Mouse (Mus musculus): ENCODE data around the gene Fmc1. TPM values are rescaled to one million over a fixed set of nuclear protein-coding genes. Genes with fewer than 3 reads are reported as not detected.
A peak's percentile ranks its signal among the peaks of the same experiment; 100 is the strongest.
"Not testable (repeated sequence)": the region's sequence is repeated elsewhere in the genome, so short reads cannot be mapped to it uniquely, and the experiment has no call there.

Fmc1 gene
- polyA plus RNA-seq, 1 experiment, result 110 TPM

GRCm38 (mm10) chr6:38532500-38533420 lies 542 bp upstream of the Fmc1 start:
- no peaks in the 10 kb centered on the region for H3K36me3 ChIP-seq (ENCODE audit: control insufficient read depth, insufficient read depth)
- peak overlapping the region; percentile 99 for H3K4me2 ChIP-seq (ENCODE audit: low read depth)
- no peaks in the 10 kb centered on the region for H3K79me2 ChIP-seq (ENCODE audit: control insufficient read depth, insufficient read depth)
- H3K4me3 ChIP-seq, result peak overlapping the region; percentile 83
- TF ChIP-seq TCF3 (IDR thresholded peaks at IDR 0.05; ENCODE audit: insufficient read length, low read depth) (no peak), MAX (IDR thresholded peaks at IDR 0.05; ENCODE audit: low read depth) (no peak), MYOD1 (IDR thresholded peaks at IDR 0.05; ENCODE audit: control insufficient read depth in 1 of 3, insufficient read length in 2 of 3, low read depth in 2 of 3) (no peak), SRF (IDR thresholded peaks at IDR 0.05; ENCODE audit: control insufficient read depth, insufficient read length, low read depth) (no peak), POLR2A (IDR thresholded peaks at IDR 0.05; ENCODE audit: insufficient read length, low read depth) (no peak), MYOG (IDR thresholded peaks at IDR 0.05; ENCODE audit: control insufficient read depth in 1 of 3, insufficient read depth in 1 of 3, insufficient read length in 2 of 3, low read depth in 2 of 3) (no peak), CEBPB (IDR thresholded peaks at IDR 0.05; ENCODE audit: insufficient read depth, poor library complexity, severe bottlenecking) (no peak), POLR2AphosphoS2 (IDR thresholded peaks at IDR 0.05; ENCODE audit: insufficient read length, low read depth) (no peak), USF1 (IDR thresholded peaks at IDR 0.05; ENCODE audit: low read depth) (no peak)
- no peaks in the 10 kb centered on the region for H3K27me3 ChIP-seq (ENCODE audit: control insufficient read depth, insufficient read depth, insufficient read length)
- H3ac ChIP-seq (ENCODE audit: control insufficient read depth, insufficient read length), result peak overlapping the region; percentile 79

- TF ChIP-seq E2F4 (IDR thresholded peaks at IDR 0.05; ENCODE audit: insufficient read depth) (peak; percentile 52), POLR2A (IDR thresholded peaks at IDR 0.05; ENCODE audit: insufficient read length, low read depth) (peak; percentile 57), TCF12 (IDR thresholded peaks at IDR 0.05; ENCODE audit: insufficient read depth, poor library complexity, severe bottlenecking) (no peak), MYOG (IDR thresholded peaks at IDR 0.05; ENCODE audit: control insufficient read depth in 1 of 3, insufficient read depth in 1 of 3, insufficient read length in 2 of 3, low read depth in 2 of 3) (peak in 2 of 3 experiments; percentile 2 to 9), POLR2AphosphoS2 (IDR thresholded peaks at IDR 0.05; ENCODE audit: insufficient read length, low read depth) (peak; percentile 46), MAX (IDR thresholded peaks at IDR 0.05; ENCODE audit: low read depth) (no peak)
- peak overlapping the region; percentile 79 for H3ac ChIP-seq (ENCODE audit: control insufficient read depth, insufficient read length)
These were observed 1.5 kb downstream of the Fmc1 start for GRCm38 (mm10) chr6:38534640-38535365.

GRCm38 (mm10) chr6:38535366-38535690 lies 2.0 kb downstream of the Fmc1 start:
- Histone ChIP-seq H3ac (ENCODE audit: control insufficient read depth, insufficient read length) (peak overlapping the region; percentile 79), H3K27me3 (ENCODE audit: control insufficient read depth, insufficient read depth, insufficient read length) (no peaks in the 10 kb centered on the region), H3K4me2 (ENCODE audit: low read depth) (peak overlapping the region; percentile 63), H3K4me3 (peak overlapping the region; percentile 83), H3K79me2 (ENCODE audit: control insufficient read depth, insufficient read depth) (no peaks in the 10 kb centered on the region), H3K36me3 (ENCODE audit: control insufficient read depth, insufficient read depth) (no peaks in the 10 kb centered on the region)
- no peak for TF ChIP-seq USF1 (IDR thresholded peaks at IDR 0.05; ENCODE audit: low read depth)
- TF ChIP-seq CEBPB (IDR thresholded peaks at IDR 0.05; ENCODE audit: insufficient read depth, poor library complexity, severe bottlenecking), result no peak
- TF ChIP-seq SRF (IDR thresholded peaks at IDR 0.05; ENCODE audit: control insufficient read depth, insufficient read length, low read depth), result no peak
- no peak for TF ChIP-seq E2F4 (IDR thresholded peaks at IDR 0.05; ENCODE audit: insufficient read depth)
- TF ChIP-seq TCF3 (IDR thresholded peaks at IDR 0.05; ENCODE audit: insufficient read length, low read depth), result no peak
- TF ChIP-seq MAX (IDR thresholded peaks at IDR 0.05; ENCODE audit: low read depth), result no peak
- no peak for TF ChIP-seq REST (IDR thresholded peaks at IDR 0.05; ENCODE audit: insufficient read depth, insufficient read length)
- TF ChIP-seq MYOD1 (IDR thresholded peaks at IDR 0.05; ENCODE audit: control insufficient read depth in 1 of 3, insufficient read length in 2 of 3, low read depth in 2 of 3), result no peak
- no peak for TF ChIP-seq TCF12 (IDR thresholded peaks at IDR 0.05; ENCODE audit: insufficient read depth, poor library complexity, severe bottlenecking)

More at GRCm38 (mm10) chr6:38534640-38535365, 1.5 kb downstream of the Fmc1 start:
- no peaks in the 10 kb centered on the region for H3K27me3 ChIP-seq (ENCODE audit: control insufficient read depth, insufficient read depth, insufficient read length)
- H3K79me2 ChIP-seq (ENCODE audit: control insufficient read depth, insufficient read depth), result no peaks in the 10 kb centered on the region
- H3K36me3 ChIP-seq (ENCODE audit: control insufficient read depth, insufficient read depth), result no peaks in the 10 kb centered on the region
- peak overlapping the region; percentile 77 for H3K4me2 ChIP-seq (ENCODE audit: low read depth)
- H3K4me3 ChIP-seq, result peak overlapping the region; percentile 83

GRCm38 (mm10) chr6:38535788-38536187 lies 2.5 kb downstream of the Fmc1 start:
- Histone ChIP-seq H3K4me3 (peak overlapping the region; percentile 83), H3K36me3 (ENCODE audit: control insufficient read depth, insufficient read depth) (no peaks in the 10 kb centered on the region), H3K79me2 (ENCODE audit: control insufficient read depth, insufficient read depth) (no peaks in the 10 kb centered on the region), H3K27me3 (ENCODE audit: control insufficient read depth, insufficient read depth, insufficient read length) (no peaks in the 10 kb centered on the region), H3K4me2 (ENCODE audit: low read depth) (peak overlapping the region; percentile 63), H3ac (ENCODE audit: control insufficient read depth, insufficient read length) (peak overlapping the region; percentile 79)
- no peak for TF ChIP-seq TCF12 (IDR thresholded peaks at IDR 0.05; ENCODE audit: insufficient read depth, poor library complexity, severe bottlenecking)
- TF ChIP-seq TCF3 (IDR thresholded peaks at IDR 0.05; ENCODE audit: insufficient read length, low read depth), result no peak
- TF ChIP-seq POLR2AphosphoS2 (IDR thresholded peaks at IDR 0.05; ENCODE audit: insufficient read length, low read depth), result no peak
- no peak for TF ChIP-seq MYOD1 (IDR thresholded peaks at IDR 0.05; ENCODE audit: control insufficient read depth in 1 of 3, insufficient read length in 2 of 3, low read depth in 2 of 3)
- TF ChIP-seq MYOG (IDR thresholded peaks at IDR 0.05; ENCODE audit: control insufficient read depth in 1 of 3, insufficient read depth in 1 of 3, insufficient read length in 2 of 3, low read depth in 2 of 3), result no peak
- TF ChIP-seq MAX (IDR thresholded peaks at IDR 0.05; ENCODE audit: low read depth), result no peak
- no peak for TF ChIP-seq SRF (IDR thresholded peaks at IDR 0.05; ENCODE audit: control insufficient read depth, insufficient read length, low read depth)
- no peak for TF ChIP-seq CEBPB (IDR thresholded peaks at IDR 0.05; ENCODE audit: insufficient read depth, poor library complexity, severe bottlenecking)

- H3K79me2 ChIP-seq (ENCODE audit: control insufficient read depth, insufficient read depth); H3ac ChIP-seq (ENCODE audit: control insufficient read depth, insufficient read length); H3K4me2 ChIP-seq (ENCODE audit: low read depth); H3K36me3 ChIP-seq (ENCODE audit: control insufficient read depth, insufficient read depth); H3K4me3 ChIP-seq; H3K27me3 ChIP-seq (ENCODE audit: control insufficient read depth, insufficient read depth, insufficient read length): not testable (repeated sequence)
These were observed 10.8 kb downstream of the Fmc1 start for GRCm38 (mm10) chr6:38544141-38544540.

GRCm38 (mm10) chr6:38547005-38547404 lies 13.7 kb downstream of the Fmc1 start:
- not testable (repeated sequence) for H3K4me2 ChIP-seq (ENCODE audit: low read depth); H3K27me3 ChIP-seq (ENCODE audit: control insufficient read depth, insufficient read depth, insufficient read length); H3ac ChIP-seq (ENCODE audit: control insufficient read depth, insufficient read length); H3K79me2 ChIP-seq (ENCODE audit: control insufficient read depth, insufficient read depth); H3K4me3 ChIP-seq; H3K36me3 ChIP-seq (ENCODE audit: control insufficient read depth, insufficient read depth)
